Mouse (Mus musculus) testis, postnatal 14 days (tissue): ENCODE measurements around the gene Acsm4.

Experiments used
- DNase-seq: peaks from one replicate; pipeline ENCODE4 v3.0.0; 2021; ENCODE audit warnings: low spot score

Gene Acsm4

GRCm38 (mm10) chr7:119762166-119762697 is 72.4 kb downstream of the Acsm4 start:
- DNase-seq, result no peak
